Comparison of ENCODE assay signal across 8 mouse cellular contexts in genomic region chr8:9771606-9772518, GRCm38 (mm10). TPM values are rescaled to one million over a fixed set of nuclear protein-coding genes. Genes with fewer than 3 reads are reported as not detected.
DNase-seq lines count a peak whose midpoint lies in the region; ATAC-seq lines count a peak whose summit lies in the region.

No protein-coding gene starts in this region.

- under 1% methylated on average over 53 of the region's 55 CpGs for WGBS in heart, embryonic 12.5 days
- under 1% methylated on average over 49 of the region's 55 CpGs for WGBS in neural tube, embryonic 12.5 days

- peak overlapping the region; percentile 99 for H3K4me2 ChIP-seq in heart, embryonic 12.5 days
- peak overlapping the region; percentile 88 for H3K4me2 ChIP-seq in neural tube, embryonic 12.5 days (replicated peaks)

- intact Hi-C loops in heart, postnatal 14 days (cut with DNase I) = no loop called here
- intact Hi-C loops in gastrocnemius, postnatal 14 days (cut with DNase I; ENCODE audit: low total_unique reads) = no loop called here

- H3K4me1 ChIP-seq in heart, embryonic 12.5 days (replicated peaks) = peaks cover 18% of the 10 kb centered on the region
- H3K4me1 ChIP-seq in neural tube, embryonic 12.5 days = peaks cover 18% of the 10 kb centered on the region

- H3K4me3 ChIP-seq in heart, embryonic 12.5 days = peak overlapping the region; percentile 76
- peak overlapping the region; percentile 67 for H3K4me3 ChIP-seq in neural tube, embryonic 12.5 days

- H3K36me3 ChIP-seq in heart, embryonic 12.5 days = no peaks in the 10 kb centered on the region
- H3K36me3 ChIP-seq in neural tube, embryonic 12.5 days = no peaks in the 10 kb centered on the region

- peak overlapping the region; percentile 52 for H3K9ac ChIP-seq in heart, embryonic 12.5 days
- peak overlapping the region; percentile 74 for H3K9ac ChIP-seq in neural tube, embryonic 12.5 days

- no peaks in the 10 kb centered on the region; the same call in 1 of the 2 replicates for H3K9me3 ChIP-seq in heart, embryonic 12.5 days (replicated peaks)
- no peaks in the 10 kb centered on the region for H3K9me3 ChIP-seq in neural tube, embryonic 12.5 days

- no peak for DNase-seq in heart, postnatal 14 days
- peak; percentile 68 for DNase-seq in cerebellum, adult 9-10 months
- peak; percentile 22 to 51 for DNase-seq in frontal cortex, postnatal 10 days (ENCODE audit: low spot score in 2 of 2)
- DNase-seq in left cerebral cortex, adult 8-10 months (ENCODE audit: low spot score in 2 of 2) = peak; percentile 15 to 30
- no peak for DNase-seq in gastrocnemius, postnatal 14 days

- peaks cover 54% of the 10 kb centered on the region for H3K27me3 ChIP-seq in heart, embryonic 12.5 days (replicated peaks)
- peaks cover 4% of the 10 kb centered on the region; the same call in 1 of the 2 replicates for H3K27me3 ChIP-seq in neural tube, embryonic 12.5 days (replicated peaks)

- H3K27ac ChIP-seq in heart, embryonic 12.5 days (ENCODE audit: poor library complexity, severe bottlenecking) = no peak overlapping the region
- H3K27ac ChIP-seq in neural tube, embryonic 12.5 days = peak overlapping the region; percentile 50; the same call in 1 of the 2 replicates

- peak; percentile 45; the same call in 1 of the 2 replicates for ATAC-seq in heart, embryonic 12.5 days (ENCODE audit: insufficient number of reproducible peaks, low FRiP score)
- ATAC-seq in neural tube, embryonic 12.5 days (ENCODE audit: low FRiP score, low read depth) = peak; percentile 69
- no peak for ATAC-seq in monocyte, adult 5-6 weeks (replicated peaks; ENCODE audit: insufficient number of reproducible peaks, low FRiP score, low TSS enrichment, poor library complexity, severe bottlenecking)

RNA-seq across cellular contexts. Expression of gene Fam155a, which starts 0.9 kb away (rescaled TPM):
- 0.13 and 0.18 TPM in 2 replicates for polyA plus RNA-seq in heart, embryonic 12.5 days (2016; fragmentation: Nextera tagmentation; extraction: Ambion mirVana)
- not detected for total RNA-seq in heart, postnatal 14 days (2021)
- total RNA-seq in left cerebral cortex, adult 8-10 months (2022) = 100 to 1,000 TPM in 2 of 4 experiments, 10 to 100 TPM in 2; 92.7 to 110 (median 103) TPM
- polyA plus RNA-seq in neural tube, embryonic 12.5 days (2016; fragmentation: Nextera tagmentation; extraction: Ambion mirVana) = 11.6 and 13.0 TPM in 2 replicates
- total RNA-seq in monocyte, adult 5-6 weeks (2017) = not detected in 3 replicates
- total RNA-seq in gastrocnemius, postnatal 14 days (2021) = under 1 TPM; 0.45 to 0.58 TPM

Comparison
In these comparisons a context has a peak if more than half of its experiments do, and no peak if none do; other contexts are left out.
1. DNase-seq: peak in cerebellum, adult 9-10 months (single experiment), frontal cortex, postnatal 10 days (2 of 2) and left cerebral cortex, adult 8-10 months (2 of 2); none in heart, postnatal 14 days (0 of 2) and gastrocnemius, postnatal 14 days (single experiment).
2. RNA of gene Fam155a, which starts 0.9 kb away (total RNA-seq): 92.7 to 110 TPM in left cerebral cortex, adult 8-10 months; 0.45 to 0.58 TPM in gastrocnemius, postnatal 14 days, not detected in heart, postnatal 14 days and not detected in monocyte, adult 5-6 weeks; every median in the first group is over 10 times any median in the second.